Mouse (Mus musculus) midbrain, embryonic 12.5 days (tissue): ENCODE results near the gene Rnf144a. TPM values are rescaled to one million over a fixed set of nuclear protein-coding genes. Genes with fewer than 3 reads are reported as not detected.

Experiments
- ATAC-seq: fragments of 200-750 bp; cut with Nextera tagmentation; 2 replicates; pipeline ENCODE4 v1.8.0; 2017; ENCODE audit warnings: low read depth, moderate TSS enrichment, moderate library complexity; ENCODE audit not compliant: low FRiP score
- H3K27ac ChIP-seq: fragments of 300-500 bp; sonication (generic); replicated peaks from 2 replicates; pipeline ENCODE4 v1.5.1; 2016; ENCODE audit warnings: mild to moderate bottlenecking
- H3K27me3 ChIP-seq: fragments of 300-500 bp; sonication (generic); 2 replicates; pipeline ENCODE4 v1.6.1; 2016; ENCODE audit warnings: mild to moderate bottlenecking
- H3K36me3 ChIP-seq: fragments of 300-500 bp; sonication (generic); 2 replicates; pipeline ENCODE4 v1.6.1; 2016
- H3K4me1 ChIP-seq: fragments of 300-500 bp; sonication (generic); 2 replicates; pipeline ENCODE4 v1.6.1; 2016
- H3K4me2 ChIP-seq: fragments of 300-500 bp; sonication (generic); replicated peaks from 2 replicates; pipeline ENCODE4 v1.6.1; 2016; ENCODE audit warnings: mild to moderate bottlenecking, moderate library complexity
- H3K4me3 ChIP-seq: fragments of 300-500 bp; sonication (generic); 2 replicates; pipeline ENCODE4 v1.5.1; 2016; ENCODE audit warnings: mild to moderate bottlenecking
- H3K9ac ChIP-seq: fragments of 300-500 bp; sonication (generic); replicated peaks from 2 replicates; pipeline ENCODE4 v1.6.1; 2016; ENCODE audit warnings: mild to moderate bottlenecking, moderate library complexity
- H3K9me3 ChIP-seq: fragments of 300-500 bp; sonication (generic); 2 replicates; pipeline ENCODE4 v1.6.1; 2016; ENCODE audit warnings: mild to moderate bottlenecking
- WGBS: fragments of 180-500 bp; shearing (Covaris S2); methylation state at CpG from one replicate; pipeline ENCODE4 v1.1.7; 2016; 5-methylcytosine and 5-hydroxymethylcytosine counted together
- polyA plus RNA-seq: library from polyadenylated mRNA; unstranded; fragments of >200 nt; fragmentation: Nextera tagmentation; extraction: Ambion mirVana; gene quantifications from 2 replicates; pipeline ENCODE4 v1.2.1, GENCODE M21; 2016

Rnf144a gene
- polyA plus RNA-seq, 1 experiment from 2014 or later, result 43.4 TPM

GRCm38 (mm10) chr12:26386947-26387346, 28.1 kb downstream of the Rnf144a start:
- no peaks in the 10 kb centered on the region for H3K4me1 ChIP-seq
- no peak overlapping the region for H3K4me3 ChIP-seq
- peaks cover 68% of the 10 kb centered on the region for H3K36me3 ChIP-seq
- no peaks in the 10 kb centered on the region for H3K9me3 ChIP-seq
- no peak overlapping the region for H3K4me2 ChIP-seq
- H3K9ac ChIP-seq, result no peak overlapping the region
- no peaks in the 10 kb centered on the region for H3K27me3 ChIP-seq
- ATAC-seq, result no peak
- 79% methylated on average over 9 of the region's 9 CpGs for WGBS
- no peak overlapping the region for H3K27ac ChIP-seq

- no peak for ATAC-seq
- H3K4me2 ChIP-seq, result no peak overlapping the region
- no peak overlapping the region for H3K4me3 ChIP-seq
- H3K4me1 ChIP-seq, result no peaks in the 10 kb centered on the region
- H3K9me3 ChIP-seq, result no peaks in the 10 kb centered on the region
- no peak overlapping the region for H3K9ac ChIP-seq
- no peaks in the 10 kb centered on the region for H3K27me3 ChIP-seq
- H3K27ac ChIP-seq, result no peak overlapping the region
- peaks cover 75% of the 10 kb centered on the region for H3K36me3 ChIP-seq
- WGBS, result 75% methylated on average over 2 of the region's 2 CpGs
Measured at GRCm38 (mm10) chr12:26386189-26386588, 28.9 kb downstream of the Rnf144a start.

GRCm38 (mm10) chr12:26385735-26386134, 29.3 kb downstream of the Rnf144a start:
- H3K9me3 ChIP-seq, result no peaks in the 10 kb centered on the region
- ATAC-seq, result no peak
- H3K27ac ChIP-seq, result no peak overlapping the region
- peaks cover 80% of the 10 kb centered on the region for H3K36me3 ChIP-seq
- no peak overlapping the region for H3K9ac ChIP-seq
- no peaks in the 10 kb centered on the region for H3K27me3 ChIP-seq
- no peak overlapping the region for H3K4me3 ChIP-seq
- H3K4me2 ChIP-seq, result no peak overlapping the region
- no peaks in the 10 kb centered on the region for H3K4me1 ChIP-seq
- 83% methylated on average over 6 of the region's 6 CpGs for WGBS

GRCm38 (mm10) chr12:26381730-26382129, 33.3 kb downstream of the Rnf144a start:
- H3K27ac ChIP-seq, result no peak overlapping the region
- H3K4me2 ChIP-seq, result no peak overlapping the region
- H3K9me3 ChIP-seq, result no peaks in the 10 kb centered on the region
- ATAC-seq, result no peak
- no peak overlapping the region for H3K4me3 ChIP-seq
- no peak overlapping the region for H3K9ac ChIP-seq
- H3K27me3 ChIP-seq, result no peaks in the 10 kb centered on the region
- 86% methylated on average over 8 of the region's 8 CpGs for WGBS
- H3K4me1 ChIP-seq, result no peaks in the 10 kb centered on the region
- peaks cover 69% of the 10 kb centered on the region for H3K36me3 ChIP-seq

GRCm38 (mm10) chr12:26379797-26380196, 35.3 kb downstream of the Rnf144a start:
- WGBS, result 90% methylated on average over 7 of the region's 7 CpGs
- Histone ChIP-seq H3K9me3 (no peaks in the 10 kb centered on the region), H3K9ac (no peak overlapping the region), H3K27me3 (no peaks in the 10 kb centered on the region), H3K4me1 (no peaks in the 10 kb centered on the region), H3K4me3 (no peak overlapping the region), H3K36me3 (peaks cover 58% of the 10 kb centered on the region), H3K27ac (no peak overlapping the region), H3K4me2 (no peak overlapping the region)
- no peak for ATAC-seq

GRCm38 (mm10) chr12:26377691-26378090, 37.4 kb downstream of the Rnf144a start:
- H3K27ac ChIP-seq, result no peak overlapping the region
- no peaks in the 10 kb centered on the region for H3K4me1 ChIP-seq
- ATAC-seq, result no peak
- no peaks in the 10 kb centered on the region for H3K27me3 ChIP-seq
- no peak overlapping the region for H3K4me3 ChIP-seq
- no peak overlapping the region for H3K4me2 ChIP-seq
- H3K36me3 ChIP-seq, result peaks cover 43% of the 10 kb centered on the region
- no peaks in the 10 kb centered on the region for H3K9me3 ChIP-seq
- 90% methylated on average over 7 of the region's 7 CpGs for WGBS
- no peak overlapping the region for H3K9ac ChIP-seq

GRCm38 (mm10) chr12:26376541-26377323, 38.3 kb downstream of the Rnf144a start:
- 95% methylated on average over 8 of the region's 8 CpGs for WGBS
- Histone ChIP-seq H3K36me3 (peaks cover 36% of the 10 kb centered on the region), H3K9ac (no peak overlapping the region), H3K9me3 (no peaks in the 10 kb centered on the region), H3K4me3 (no peak overlapping the region), H3K27me3 (no peaks in the 10 kb centered on the region), H3K4me2 (no peak overlapping the region), H3K27ac (no peak overlapping the region), H3K4me1 (no peaks in the 10 kb centered on the region)
- no peak for ATAC-seq

GRCm38 (mm10) chr12:26373721-26374120, 41.3 kb downstream of the Rnf144a start:
- Histone ChIP-seq H3K27me3 (no peaks in the 10 kb centered on the region), H3K27ac (no peak overlapping the region), H3K4me2 (no peak overlapping the region), H3K4me1 (0 out of 2 replicates have a peak, but pooled peaks cover 5% of the 10 kb centered on the region), H3K36me3 (peaks cover 11% of the 10 kb centered on the region; the same call in 1 of the 2 replicates), H3K9me3 (no peaks in the 10 kb centered on the region), H3K9ac (no peak overlapping the region), H3K4me3 (no peak overlapping the region)
- ATAC-seq, result no peak
- 89% methylated on average over 7 of the region's 7 CpGs for WGBS

- peaks cover 2% of the 10 kb centered on the region; the same call in 1 of the 2 replicates for H3K36me3 ChIP-seq
- WGBS, result 89% methylated on average over 8 of the region's 8 CpGs
- no peak overlapping the region for H3K27ac ChIP-seq
- no peaks in the 10 kb centered on the region for H3K9me3 ChIP-seq
- ATAC-seq, result no peak
- H3K9ac ChIP-seq, result no peak overlapping the region
- no peak overlapping the region for H3K4me3 ChIP-seq
- H3K4me2 ChIP-seq, result no peak overlapping the region
- H3K4me1 ChIP-seq, result 0 out of 2 replicates have a peak, but pooled peaks cover 5% of the 10 kb centered on the region
- H3K27me3 ChIP-seq, result no peaks in the 10 kb centered on the region
Measured at GRCm38 (mm10) chr12:26370004-26370403, 45.0 kb downstream of the Rnf144a start.

- H3K4me1 ChIP-seq, result 0 out of 2 replicates have a peak, but pooled peaks cover 5% of the 10 kb centered on the region
- no peak overlapping the region for H3K9ac ChIP-seq
- H3K4me2 ChIP-seq, result no peak overlapping the region
- no peak for ATAC-seq
- 97% methylated on average over 2 of the region's 2 CpGs for WGBS
- H3K36me3 ChIP-seq, result peaks cover 5% of the 10 kb centered on the region; the same call in 1 of the 2 replicates
- H3K4me3 ChIP-seq, result no peak overlapping the region
- H3K27me3 ChIP-seq, result no peaks in the 10 kb centered on the region
- no peak overlapping the region for H3K27ac ChIP-seq
- H3K9me3 ChIP-seq, result no peaks in the 10 kb centered on the region
Measured at GRCm38 (mm10) chr12:26367361-26367760, 47.7 kb downstream of the Rnf144a start.

- Histone ChIP-seq H3K4me1 (peaks cover 8% of the 10 kb centered on the region; the same call in 1 of the 2 replicates), H3K27ac (no peak overlapping the region), H3K36me3 (peaks cover 5% of the 10 kb centered on the region; the same call in 1 of the 2 replicates), H3K4me3 (no peak overlapping the region), H3K9me3 (no peaks in the 10 kb centered on the region), H3K9ac (no peak overlapping the region), H3K27me3 (no peaks in the 10 kb centered on the region), H3K4me2 (no peak overlapping the region)
- 91% methylated on average over 4 of the region's 4 CpGs for WGBS
- ATAC-seq, result no peak
Measured at GRCm38 (mm10) chr12:26366372-26366771, 48.7 kb downstream of the Rnf144a start.

- H3K9ac ChIP-seq, result no peak overlapping the region
- 90% methylated on average over 3 of the region's 3 CpGs for WGBS
- ATAC-seq, result no peak
- H3K4me1 ChIP-seq, result peaks cover 11% of the 10 kb centered on the region; the same call in 1 of the 2 replicates
- no peak overlapping the region for H3K4me3 ChIP-seq
- H3K9me3 ChIP-seq, result no peaks in the 10 kb centered on the region
- H3K27ac ChIP-seq, result no peak overlapping the region
- peaks cover 5% of the 10 kb centered on the region; the same call in 1 of the 2 replicates for H3K36me3 ChIP-seq
- H3K27me3 ChIP-seq, result no peaks in the 10 kb centered on the region
- no peak overlapping the region for H3K4me2 ChIP-seq
Measured at GRCm38 (mm10) chr12:26365531-26366315, 49.3 kb downstream of the Rnf144a start.
